Mouse (Mus musculus) kidney, postnatal 0 days (tissue): ENCODE measurements at regions not wholly inside any gene's neighbourhood (a gene's known extent, or its start where the extent isn't known, plus 50 kb on each side); places are given as distances from the start of the nearest gene placed in this dataset.

ENCODE experiments used
- ATAC-seq: fragments of 200-750 bp; cut with Nextera tagmentation; replicated peaks from 2 replicates; pipeline ENCODE4 v1.8.0; 2017; ENCODE audit warnings: low read depth, moderate number of reproducible peaks, moderate TSS enrichment, moderate library complexity; ENCODE audit not compliant: low FRiP score
- DNase-seq: peaks from one replicate; pipeline ENCODE4 v3.0.0-alpha.2; 2016; ENCODE audit warnings: low spot score
- H3K27ac ChIP-seq: fragments of 300-500 bp; sonication (generic); 2 replicates; pipeline ENCODE4 v1.5.1; 2014; ENCODE audit warnings: mild to moderate bottlenecking
- H3K27me3 ChIP-seq: fragments of 300-500 bp; sonication (generic); 2 replicates; pipeline ENCODE4 v1.6.1; 2014; ENCODE audit warnings: low read length, mixed read lengths; ENCODE audit not compliant: insufficient read depth
- H3K36me3 ChIP-seq: fragments of 300-500 bp; sonication (generic); 2 replicates; pipeline ENCODE4 v1.6.1; 2014; ENCODE audit warnings: low read length, mixed read lengths; ENCODE audit not compliant: insufficient read depth
- H3K4me1 ChIP-seq: fragments of 300-500 bp; sonication (generic); replicated peaks from 2 replicates; pipeline ENCODE4 v1.6.1; 2014; ENCODE audit warnings: antibody characterized with exemption, low read length, mixed read lengths; ENCODE audit not compliant: insufficient read depth
- H3K4me2 ChIP-seq: fragments of 300-500 bp; sonication (generic); 2 replicates; pipeline ENCODE4 v1.6.1; 2014; ENCODE audit warnings: mild to moderate bottlenecking, low read length, moderate library complexity, mixed read lengths
- H3K4me3 ChIP-seq: fragments of 300-500 bp; sonication (generic); replicated peaks from 2 replicates; pipeline ENCODE4 v1.5.1; 2014; ENCODE audit warnings: low read depth, low read length
- H3K9ac ChIP-seq: fragments of 300-500 bp; sonication (generic); 2 replicates; pipeline ENCODE4 v1.6.1; 2014; ENCODE audit warnings: low read depth, low read length
- H3K9me3 ChIP-seq: fragments of 300-500 bp; sonication (generic); replicated peaks from 2 replicates; pipeline ENCODE4 v1.6.1; 2016; ENCODE audit warnings: low read length, inconsistent platforms, mixed read lengths
- CTCF ChIP-seq: IDR thresholded peaks from 2 replicates; pipeline ENCODE4 v1.5.1; 2016; ENCODE audit warnings: antibody characterized with exemption, low read depth, mild to moderate bottlenecking, moderate library complexity
- WGBS: fragments of 180-500 bp; shearing (Covaris S2); extraction: QIAGEN DNeasy Blood & Tissue Kit; methylation state at CpG from one replicate; pipeline ENCODE4 v1.1.7; 2014; 5-methylcytosine and 5-hydroxymethylcytosine counted together

DNA sequence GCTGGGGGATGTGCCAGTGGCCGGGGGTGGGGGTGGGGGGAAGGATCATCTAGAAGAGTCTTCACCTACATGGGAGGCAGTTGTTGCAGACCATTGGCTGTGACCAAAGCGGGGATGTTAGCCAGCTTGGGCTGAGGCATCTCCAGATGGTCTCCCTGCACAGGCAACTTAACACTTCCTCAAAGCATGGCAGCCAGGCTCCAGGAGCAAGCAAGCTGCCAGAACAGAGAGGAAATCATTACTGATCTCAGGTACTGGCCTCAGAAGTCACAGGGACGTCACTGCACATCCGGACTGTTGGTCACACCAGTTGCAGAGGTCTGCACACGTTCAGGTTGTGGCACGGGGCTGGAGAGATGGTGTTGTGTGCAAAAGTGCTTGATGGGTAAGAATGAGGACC lies 321.1 kb upstream of the Tbx3 start:
- Histone ChIP-seq H3K27me3 (no peaks in the 10 kb centered on the region), H3K4me3 (no peak overlapping the region)
- 58% methylated on average over 6 of the region's 6 CpGs for WGBS

DNA sequence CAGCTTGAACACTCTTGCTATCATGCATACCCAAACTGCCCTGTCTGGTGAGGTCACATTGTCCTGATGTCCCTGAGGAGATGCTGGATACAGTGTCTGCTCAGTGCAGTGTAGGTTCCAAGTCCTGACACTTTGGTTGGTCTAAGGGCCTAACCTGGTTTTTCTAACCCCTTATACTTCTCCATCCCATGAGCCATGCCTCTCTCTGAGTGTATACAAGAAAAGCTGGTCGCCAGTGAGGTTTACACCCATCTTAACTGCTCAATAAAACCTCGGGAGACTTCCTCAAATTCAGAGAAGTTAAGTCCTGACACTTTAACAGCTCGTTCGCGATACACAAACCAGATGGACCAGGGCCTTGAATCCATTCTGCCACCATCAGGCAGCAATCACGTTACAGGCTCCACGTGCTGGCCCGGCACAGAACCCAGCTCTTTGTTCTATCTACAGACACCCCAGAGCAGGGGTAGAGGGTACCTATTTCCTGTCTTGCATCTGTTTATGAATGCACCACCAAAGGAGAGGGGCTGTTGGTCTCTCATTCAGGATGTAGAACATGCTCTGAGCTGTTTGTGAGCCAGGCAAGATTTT lies 320.0 kb upstream of the Tbx3 start:
- Histone ChIP-seq H3K36me3 (no peaks in the 10 kb centered on the region), H3K9me3 (no peaks in the 10 kb centered on the region), H3K4me2 (no peak overlapping the region), H3K4me1 (no peaks in the 10 kb centered on the region), H3K27me3 (no peaks in the 10 kb centered on the region), H3K9ac (no peak overlapping the region), H3K27ac (no peak overlapping the region), H3K4me3 (no peak overlapping the region)
- TF ChIP-seq CTCF = no peak
- WGBS = 24% methylated on average over 8 of the region's 8 CpGs
- ATAC-seq = no peak
- peak; percentile 18 for DNase-seq

More for the DNA sequence above, 321.1 kb upstream of the Tbx3 start:
- H3K4me1 ChIP-seq = no peaks in the 10 kb centered on the region
- no peaks in the 10 kb centered on the region for H3K9me3 ChIP-seq
- no peak overlapping the region for H3K27ac ChIP-seq
- no peak for TF ChIP-seq CTCF
- no peak overlapping the region for H3K4me2 ChIP-seq
- ATAC-seq = no peak
- DNase-seq = no peak
- H3K9ac ChIP-seq = no peak overlapping the region
- H3K36me3 ChIP-seq = no peaks in the 10 kb centered on the region

DNA sequence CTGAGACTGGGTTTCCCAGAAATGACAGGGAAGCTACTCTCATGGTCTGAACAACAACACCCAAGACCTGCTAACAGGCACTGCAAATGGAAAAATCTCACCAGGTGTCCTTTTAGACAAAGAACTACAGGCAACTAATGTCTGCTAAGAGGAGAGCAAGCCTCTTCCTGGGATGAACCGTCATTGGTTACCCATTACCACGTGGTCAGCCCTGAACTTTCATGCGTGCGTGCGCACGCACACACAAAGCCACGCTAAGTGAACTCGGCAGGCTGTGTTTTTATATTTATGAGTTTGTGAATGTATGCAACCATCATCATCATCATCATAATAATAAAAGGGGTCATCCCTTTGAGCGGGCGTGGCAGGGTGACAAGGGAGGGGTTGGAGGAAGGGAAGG lies 315.0 kb upstream of the Tbx3 start:
- no peak overlapping the region for H3K9ac ChIP-seq
- no peak for ATAC-seq

DNA sequence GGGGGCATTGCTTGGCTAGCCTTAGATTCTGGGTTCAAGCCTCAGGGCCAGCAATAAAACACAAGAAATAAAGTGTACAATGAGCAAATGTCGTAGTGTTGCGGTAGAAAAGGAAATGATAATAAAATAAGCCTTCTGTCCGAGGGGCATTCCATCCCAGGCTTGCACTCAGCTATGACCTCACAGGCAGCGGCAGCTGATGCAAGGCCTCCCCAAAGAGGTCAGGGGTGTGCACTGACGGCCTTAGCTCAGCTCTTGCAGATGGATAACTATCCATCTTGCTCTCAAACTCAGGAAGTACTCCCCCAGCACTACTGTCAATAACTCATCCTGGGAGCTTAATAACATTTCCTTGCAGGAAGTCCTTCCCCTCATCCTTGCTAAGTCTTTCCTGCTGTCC lies 314.4 kb upstream of the Tbx3 start:
- no peak overlapping the region for H3K4me2 ChIP-seq
- 19% methylated on average over 5 of the region's 5 CpGs for WGBS
- H3K27me3 ChIP-seq = no peaks in the 10 kb centered on the region
- no peaks in the 10 kb centered on the region for H3K36me3 ChIP-seq
- no peak for TF ChIP-seq CTCF
- no peaks in the 10 kb centered on the region for H3K4me1 ChIP-seq
- no peak overlapping the region for H3K4me3 ChIP-seq
- ATAC-seq (no peak), DNase-seq (peak; percentile 21)
- no peak overlapping the region for H3K27ac ChIP-seq
- no peak overlapping the region for H3K9ac ChIP-seq
- H3K9me3 ChIP-seq = no peaks in the 10 kb centered on the region

More for the DNA sequence above, 315.0 kb upstream of the Tbx3 start:
- DNase-seq = no peak
- Histone ChIP-seq H3K9me3 (no peaks in the 10 kb centered on the region), H3K4me2 (no peak overlapping the region), H3K36me3 (no peaks in the 10 kb centered on the region), H3K4me3 (no peak overlapping the region), H3K27me3 (no peaks in the 10 kb centered on the region), H3K4me1 (no peaks in the 10 kb centered on the region), H3K27ac (no peak overlapping the region)
- WGBS = 91% methylated on average over 10 of the region's 10 CpGs
- TF ChIP-seq CTCF = no peak

DNA sequence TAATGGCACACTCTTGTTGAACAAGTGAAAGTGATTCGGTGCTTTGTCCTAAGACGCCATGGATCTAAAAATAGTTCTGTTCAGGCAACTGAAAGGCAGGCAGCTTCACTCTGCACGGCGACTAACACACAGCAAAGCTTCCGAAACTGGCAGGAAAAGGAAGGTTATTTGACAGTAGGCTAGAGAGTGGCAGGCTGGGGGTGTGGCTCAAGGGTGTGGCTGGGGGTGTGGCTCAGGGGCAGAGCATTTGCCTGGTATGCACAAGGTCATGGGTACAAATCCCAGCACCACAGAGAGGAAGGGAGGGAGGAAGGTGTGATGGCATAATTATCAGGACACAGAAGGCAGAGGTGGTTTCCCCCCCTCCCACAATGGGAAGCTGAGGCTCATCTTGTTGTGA lies 310.8 kb upstream of the Tbx3 start:
- DNase-seq (peak; percentile 24), ATAC-seq (no peak)
- TF ChIP-seq CTCF = no peak
- Histone ChIP-seq H3K9ac (no peak overlapping the region), H3K4me2 (no peak overlapping the region), H3K9me3 (no peaks in the 10 kb centered on the region), H3K27ac (no peak overlapping the region), H3K36me3 (no peaks in the 10 kb centered on the region), H3K27me3 (no peaks in the 10 kb centered on the region), H3K4me3 (no peak overlapping the region), H3K4me1 (no peaks in the 10 kb centered on the region)
- 41% methylated on average over 5 of the region's 5 CpGs for WGBS

DNA sequence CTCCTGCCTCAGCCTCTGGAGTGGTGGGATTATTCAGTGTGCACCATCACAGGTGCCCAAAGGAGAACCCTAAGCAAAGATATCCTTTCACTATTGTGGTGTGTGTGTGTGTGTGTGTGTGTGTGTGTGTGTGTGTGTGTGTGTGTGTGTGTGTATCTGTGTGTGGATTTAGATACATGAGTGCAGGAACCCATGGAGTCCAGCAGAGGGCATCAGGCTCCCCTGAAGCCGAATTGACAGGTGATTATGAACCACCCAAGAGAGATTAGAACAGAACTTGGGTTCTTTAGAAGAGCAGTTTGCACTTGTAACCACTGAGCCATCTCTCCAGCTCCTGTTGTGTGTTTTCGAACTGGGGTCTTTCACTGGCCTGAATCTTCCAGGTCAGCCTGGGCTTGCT lies 310.1 kb upstream of the Tbx3 start:
- ATAC-seq = no peak
- no peak; the same call in 1 of the 2 replicates for TF ChIP-seq CTCF
- no peak overlapping the region for H3K4me2 ChIP-seq
- no peaks in the 10 kb centered on the region for H3K4me1 ChIP-seq
- H3K9ac ChIP-seq = no peak overlapping the region
- no peaks in the 10 kb centered on the region for H3K36me3 ChIP-seq
- H3K9me3 ChIP-seq = no peaks in the 10 kb centered on the region
- H3K27ac ChIP-seq = no peak overlapping the region
- 91% methylated on average over 2 of the region's 2 CpGs for WGBS
- DNase-seq = no peak
- H3K4me3 ChIP-seq = no peak overlapping the region
- H3K27me3 ChIP-seq = no peaks in the 10 kb centered on the region

DNA sequence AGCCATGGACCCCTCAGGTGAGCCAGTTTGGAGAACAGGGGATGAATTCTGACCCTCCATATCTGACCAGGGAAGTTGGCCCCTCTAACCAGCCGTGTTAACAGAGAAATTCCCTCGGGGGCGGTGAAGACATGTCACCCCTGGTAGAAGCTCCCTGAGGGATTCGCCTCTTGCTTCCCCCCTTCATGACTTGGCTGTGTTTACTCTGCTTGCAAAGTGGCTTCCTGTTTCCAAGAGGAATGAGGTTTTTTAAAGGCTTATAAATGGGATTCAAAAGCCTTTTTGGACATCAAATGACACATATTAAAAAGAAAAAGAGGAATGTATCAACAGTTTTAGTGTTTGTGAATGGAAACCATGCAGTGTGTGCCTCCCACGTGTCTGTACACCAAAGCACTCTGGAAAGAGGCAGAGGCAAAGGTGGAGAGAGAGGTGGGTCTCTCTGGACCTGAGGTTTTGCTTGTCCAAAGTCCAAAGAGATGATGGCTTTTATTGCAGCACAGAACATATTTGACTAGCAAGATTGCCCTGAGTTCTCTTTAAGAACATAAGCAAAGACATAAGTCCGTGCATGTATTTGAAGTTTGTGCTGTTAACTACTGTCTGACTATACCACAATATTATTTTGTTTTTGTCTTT lies 308.9 kb upstream of the Tbx3 start:
- no peaks in the 10 kb centered on the region for H3K9me3 ChIP-seq
- no peaks in the 10 kb centered on the region for H3K27me3 ChIP-seq
- TF ChIP-seq CTCF = no peak
- no peak overlapping the region for H3K4me3 ChIP-seq
- H3K4me1 ChIP-seq = no peaks in the 10 kb centered on the region
- no peak overlapping the region for H3K27ac ChIP-seq
- no peak overlapping the region for H3K9ac ChIP-seq
- no peak overlapping the region for H3K4me2 ChIP-seq
- DNase-seq = peak; percentile 69
- ATAC-seq = no peak
- 44% methylated on average over 6 of the region's 6 CpGs for WGBS
- no peaks in the 10 kb centered on the region for H3K36me3 ChIP-seq
